Mouse (Mus musculus): Measurements from ENCODE around the gene Cldn24.

The Cldn24 gene

DNA sequence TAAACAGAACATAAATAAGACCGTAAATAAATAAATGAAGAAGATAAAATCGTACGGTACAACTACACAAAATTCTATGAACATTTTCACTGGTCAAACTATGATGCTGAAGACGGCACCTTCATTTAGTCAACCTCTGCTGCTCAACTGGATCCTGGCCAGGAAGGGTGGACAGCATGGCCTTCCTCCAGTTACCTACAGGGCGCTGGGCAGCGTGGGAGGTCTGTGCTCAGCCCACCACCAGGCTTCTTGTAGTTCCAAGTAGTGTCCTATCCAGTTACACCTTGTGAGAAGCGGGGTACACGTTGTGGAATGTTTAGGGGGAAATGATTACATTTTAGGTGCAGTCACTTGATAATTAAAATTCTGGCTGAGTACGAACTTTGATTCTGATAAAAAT is 5.0 kb downstream of the Cldn24 start:
- no peak for DNase-seq (ENCODE audit: low read depth in 2 of 2, low spot score in 2 of 2)

DNA sequence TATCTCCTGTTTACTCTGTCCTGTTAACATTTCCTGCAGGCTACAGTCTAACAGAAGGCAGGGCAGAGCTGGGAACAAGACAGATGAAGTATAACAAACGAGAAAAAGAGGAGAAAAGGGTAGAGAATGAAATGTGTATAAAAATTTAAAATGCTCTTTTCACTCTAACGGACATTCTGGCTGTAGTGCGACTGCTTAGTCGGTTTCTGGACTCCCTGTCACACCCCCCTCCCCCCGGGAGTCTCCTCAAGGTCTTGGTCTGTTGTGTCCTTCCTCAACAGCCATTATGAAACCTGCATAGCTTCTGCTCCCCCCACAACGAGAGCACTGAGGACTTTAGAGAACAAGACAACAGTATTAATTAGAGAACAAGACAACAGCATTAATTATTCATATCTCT is 10.7 kb downstream of the Cldn24 start:
- DNase-seq (ENCODE audit: low read depth in 2 of 2, low spot score in 2 of 2) = no peak

DNA sequence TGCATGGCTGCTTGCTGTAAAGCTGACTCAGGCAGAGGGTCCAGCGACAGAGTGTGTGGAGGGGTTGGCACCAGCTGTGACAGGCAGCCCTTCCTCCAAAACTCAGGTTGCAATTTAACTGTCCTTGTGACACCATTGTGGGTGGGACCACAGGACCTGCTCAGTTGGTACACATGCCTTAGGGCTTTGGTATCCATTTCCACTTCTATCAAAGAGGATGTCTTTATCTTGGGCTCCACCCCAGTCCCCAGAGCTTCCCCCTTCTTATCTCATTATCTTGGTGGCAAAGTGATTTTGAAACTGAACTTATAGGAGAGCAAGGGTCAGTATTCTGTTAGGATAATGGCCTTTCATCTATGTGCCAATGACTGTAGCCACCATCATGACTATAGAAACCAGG is 12.0 kb downstream of the Cldn24 start:
- no peak for DNase-seq (ENCODE audit: low read depth in 2 of 2, low spot score in 2 of 2)

DNA sequence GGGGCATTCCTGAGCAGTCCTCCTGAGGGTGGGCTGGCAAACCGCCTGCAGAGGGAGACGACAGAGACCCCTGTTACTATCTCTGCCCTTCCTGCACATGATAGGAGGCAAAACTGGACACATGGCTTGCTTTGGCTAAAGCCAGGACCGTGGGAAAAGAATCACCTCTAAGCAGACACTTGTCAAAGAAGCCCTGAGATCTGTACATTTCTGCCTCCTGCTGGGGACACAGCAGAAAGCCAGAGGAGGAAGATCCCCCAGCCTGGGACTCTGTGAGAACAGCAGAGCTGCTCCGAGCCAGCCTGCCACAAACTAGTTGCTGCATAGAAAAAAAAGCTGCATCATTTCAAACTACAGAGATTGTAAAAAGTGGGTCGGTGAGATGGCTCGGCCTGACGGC is 21.1 kb downstream of the Cldn24 start:
- no peak for DNase-seq (ENCODE audit: low read depth in 2 of 2, low spot score in 2 of 2)

DNA sequence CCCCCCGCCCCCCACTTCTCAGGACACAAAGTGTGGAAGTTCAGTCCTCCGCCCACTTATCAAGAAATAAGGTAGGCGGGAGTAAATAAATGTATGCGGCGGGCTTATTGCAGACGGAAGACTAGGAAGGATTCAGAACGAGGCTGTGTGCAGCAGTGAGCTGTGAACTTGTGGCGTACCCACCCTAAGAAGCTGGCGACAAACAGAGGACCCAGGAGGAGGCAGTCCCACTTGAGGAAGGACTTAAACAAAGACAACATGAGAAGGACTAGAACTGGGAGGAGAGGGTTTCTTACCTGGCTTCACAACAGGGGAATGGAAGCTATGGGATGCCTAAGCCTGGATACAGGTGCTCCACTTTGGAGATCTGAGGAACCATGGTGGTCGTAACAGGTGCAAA is 21.7 kb downstream of the Cldn24 start:
- DNase-seq (ENCODE audit: low read depth in 2 of 2, low spot score in 2 of 2) = no peak

DNA sequence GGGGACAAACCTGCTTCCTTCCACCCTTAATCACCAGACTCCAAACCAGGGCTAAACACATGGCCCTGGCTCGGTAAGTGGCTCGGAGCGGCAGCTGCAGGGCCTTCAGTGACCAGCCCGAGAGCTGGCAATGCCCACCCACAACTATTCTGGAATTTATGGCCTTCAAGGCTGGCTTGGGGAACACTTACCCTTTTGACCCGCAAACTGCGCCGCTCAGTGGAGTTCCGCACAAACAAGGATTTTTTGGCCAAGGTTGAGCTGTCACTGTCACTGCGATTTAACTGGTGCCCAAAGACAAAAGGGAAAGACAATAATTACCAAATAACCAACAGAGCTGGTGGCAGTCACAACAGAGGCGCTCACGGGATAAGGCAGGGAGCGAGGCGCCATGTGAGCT is 24.0 kb downstream of the Cldn24 start:
- DNase-seq (ENCODE audit: low read depth in 2 of 2, low spot score in 2 of 2) = no peak

DNA sequence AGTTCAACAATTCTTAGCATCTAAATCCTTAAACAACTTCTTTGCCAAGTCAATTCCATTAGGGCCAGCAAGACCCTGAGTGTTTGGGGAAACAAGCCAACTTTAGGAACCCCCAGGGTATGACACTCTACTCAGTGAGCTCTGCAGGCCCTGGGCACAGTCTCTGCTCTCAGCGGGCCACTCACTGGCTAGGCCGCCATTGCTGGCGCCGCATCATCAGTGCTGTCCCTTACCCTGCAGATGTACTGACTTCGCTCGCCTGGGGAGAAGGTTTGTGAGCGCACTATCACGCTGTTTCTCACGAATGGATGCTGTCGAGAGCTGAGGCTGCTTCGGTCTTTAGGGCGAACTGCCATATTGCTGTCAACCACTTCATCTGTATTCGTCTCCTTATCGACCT is 25.2 kb downstream of the Cldn24 start:
- DNase-seq (ENCODE audit: low read depth in 2 of 2, low spot score in 2 of 2) = no peak

DNA sequence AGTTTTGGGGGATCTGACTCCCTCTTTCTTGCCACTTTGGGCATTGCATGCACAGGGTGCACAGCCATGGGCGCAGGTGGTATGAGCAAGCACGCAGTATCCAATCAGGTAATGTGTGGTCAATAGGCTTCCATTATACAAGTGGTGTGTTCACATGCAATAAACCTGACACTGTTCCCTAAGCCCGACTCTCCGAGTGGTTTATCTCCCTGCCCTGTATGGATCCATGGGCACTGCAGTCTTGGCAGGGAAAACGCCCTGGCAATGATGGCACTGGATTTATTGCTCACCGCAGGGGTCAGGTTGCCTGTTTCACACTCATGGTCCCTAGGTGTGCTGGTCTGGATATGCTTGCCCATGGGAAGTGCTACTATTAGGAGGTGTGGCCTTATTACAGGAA is 26.0 kb downstream of the Cldn24 start:
- no peak for DNase-seq (ENCODE audit: low read depth in 2 of 2, low spot score in 2 of 2)

DNA sequence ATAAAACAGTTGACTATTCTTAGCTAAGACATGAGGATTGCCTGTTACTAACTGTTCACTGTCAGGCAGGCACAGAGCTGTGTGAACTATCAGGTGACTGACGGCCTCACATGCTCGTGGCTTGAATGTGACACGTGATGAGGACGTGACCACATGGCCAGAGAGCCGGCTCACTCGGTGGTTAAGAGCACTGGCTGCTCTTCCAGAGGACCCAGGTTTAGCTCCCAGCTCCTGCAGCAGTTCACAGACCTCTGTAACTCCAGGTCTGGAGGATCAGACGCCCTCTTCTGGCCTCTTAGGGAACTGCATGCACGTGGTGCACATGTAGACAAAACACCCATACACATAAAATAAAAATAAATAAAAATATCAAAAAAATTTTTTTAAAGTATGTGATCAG is 27.9 kb downstream of the Cldn24 start:
- DNase-seq (ENCODE audit: low read depth in 2 of 2, low spot score in 2 of 2) = no peak

DNA sequence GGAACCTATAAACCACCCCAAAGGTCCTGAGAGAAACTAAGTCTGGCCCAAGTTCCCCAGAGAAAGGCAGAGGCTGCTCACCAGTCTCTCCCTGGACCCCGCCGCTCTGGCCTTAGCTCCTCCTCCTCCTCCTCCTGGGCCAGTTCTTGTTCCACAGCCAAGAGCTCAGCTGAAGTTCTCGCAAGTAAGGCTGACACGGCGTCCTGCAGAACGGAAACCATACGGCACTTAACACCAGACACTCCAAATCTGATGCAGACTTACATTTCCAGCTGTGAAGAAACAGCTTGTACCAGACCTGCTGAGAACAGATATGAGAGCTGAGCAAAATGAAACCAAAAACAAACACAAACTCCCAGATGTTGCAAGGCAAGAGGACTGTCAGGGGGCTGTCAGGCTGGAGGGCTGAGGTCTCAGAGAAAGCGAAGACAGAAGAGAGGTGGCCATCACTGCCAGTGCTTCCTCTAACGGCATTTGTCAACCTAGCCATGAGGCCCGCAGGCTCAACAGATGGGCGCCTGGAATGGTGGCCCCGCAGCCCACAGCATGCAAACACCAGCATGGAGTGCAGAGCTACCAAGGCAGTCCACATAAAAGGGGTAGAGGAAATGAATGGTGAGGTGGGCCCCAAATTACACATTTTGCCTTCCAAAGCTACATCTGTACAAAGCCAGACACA is 30.0 kb downstream of the Cldn24 start:
- DNase-seq (ENCODE audit: low read depth in 2 of 2, low spot score in 2 of 2) = no peak

DNA sequence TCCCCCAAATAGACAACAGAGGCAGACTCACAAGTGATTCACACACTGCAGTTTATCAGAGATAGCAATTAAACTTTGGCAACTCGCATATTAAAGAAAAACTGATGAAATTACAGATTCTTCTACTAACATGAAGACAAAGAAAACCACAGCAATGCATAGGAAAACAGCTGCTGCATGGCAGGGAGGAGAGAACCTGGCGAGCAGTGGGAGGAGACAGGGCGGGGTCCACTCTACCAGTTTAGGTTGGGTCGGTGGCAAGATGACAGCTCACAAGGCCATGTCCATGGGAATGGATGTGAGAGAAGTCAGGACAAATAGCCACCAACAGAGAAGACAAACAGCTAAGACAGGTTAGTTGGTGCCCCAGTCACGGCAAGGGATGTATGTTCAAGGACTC is 30.8 kb downstream of the Cldn24 start:
- no peak for DNase-seq (ENCODE audit: low read depth in 2 of 2, low spot score in 2 of 2)

DNA sequence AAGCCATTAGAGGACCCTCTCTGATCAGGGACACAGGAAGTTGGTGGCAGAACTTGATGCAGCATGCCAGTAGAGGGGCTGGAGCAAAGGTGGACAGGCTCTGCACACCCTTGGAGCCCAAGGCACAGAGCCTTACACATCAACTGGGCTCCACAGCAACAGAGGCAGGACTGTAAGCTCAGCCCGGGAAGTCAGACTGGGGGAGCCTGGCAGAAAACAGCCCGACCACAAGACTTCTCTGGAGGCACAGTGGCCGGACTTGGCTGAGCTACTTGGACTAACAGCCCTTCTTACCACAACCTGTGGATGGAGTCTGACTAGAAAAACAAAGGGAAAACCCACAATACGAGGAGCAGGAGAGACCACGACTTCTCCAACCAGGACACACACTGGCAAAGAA is 31.4 kb downstream of the Cldn24 start:
- DNase-seq (ENCODE audit: low read depth in 2 of 2, low spot score in 2 of 2) = no peak

DNA sequence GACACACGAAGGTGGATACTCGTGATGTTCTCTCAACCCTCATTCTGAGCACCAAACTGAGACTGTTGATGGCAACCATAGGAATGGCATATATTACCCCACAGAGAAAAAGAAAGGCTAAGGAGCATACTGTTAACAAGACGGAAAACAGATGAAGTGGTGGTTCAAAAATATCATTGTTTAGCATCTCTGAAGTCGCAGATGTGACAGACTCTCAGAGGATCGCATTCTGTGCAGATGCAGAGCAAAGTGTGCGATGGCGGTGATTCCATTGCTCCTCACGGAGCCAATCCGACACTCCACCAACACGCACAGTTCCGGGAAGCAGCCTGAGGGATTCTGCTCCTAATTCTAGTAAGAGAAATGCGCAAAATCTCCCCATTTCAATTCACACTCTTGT is 37.3 kb downstream of the Cldn24 start:
- no peak for DNase-seq (ENCODE audit: low read depth in 2 of 2, low spot score in 2 of 2)

DNA sequence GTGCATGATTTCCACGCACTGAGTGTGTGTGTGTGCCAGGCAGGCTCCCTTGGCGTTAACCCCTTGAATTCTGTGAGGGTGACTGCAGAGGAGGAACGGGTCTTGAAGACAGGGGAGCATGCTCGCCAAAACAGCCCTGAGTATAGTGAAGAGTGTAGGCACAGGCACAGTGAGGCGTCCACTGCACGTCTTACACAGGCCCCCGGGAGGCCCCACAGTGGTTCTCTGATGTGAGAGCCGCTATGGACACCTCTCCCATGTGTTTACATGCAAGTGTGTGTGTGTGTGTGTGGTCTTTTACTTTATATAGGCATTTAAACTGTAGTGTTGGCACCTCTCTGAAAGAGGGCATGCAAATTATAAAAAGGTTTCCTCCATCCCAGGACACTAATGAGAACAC is 44.6 kb downstream of the Cldn24 start:
- DNase-seq (ENCODE audit: low read depth in 2 of 2, low spot score in 2 of 2) = no peak

DNA sequence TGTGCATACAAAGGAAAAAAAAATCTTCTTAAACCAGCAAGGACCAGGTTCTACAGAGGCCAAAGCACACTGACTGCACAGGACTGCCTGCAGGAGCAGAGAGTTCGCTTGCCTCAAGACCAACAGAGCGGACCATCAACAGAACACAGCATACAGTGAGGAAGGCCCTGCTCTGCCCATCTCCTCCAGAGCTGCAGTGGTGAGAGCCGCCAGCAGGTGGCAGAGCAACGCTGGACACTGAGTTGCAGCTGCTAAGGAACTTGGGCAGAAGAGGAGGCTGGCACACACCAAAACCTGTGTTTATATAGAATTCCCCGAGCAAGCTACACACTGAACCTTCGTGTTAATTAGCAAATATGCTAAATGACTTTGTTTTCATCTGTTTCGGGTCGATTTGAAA is 45.1 kb downstream of the Cldn24 start:
- DNase-seq (ENCODE audit: low read depth in 2 of 2, low spot score in 2 of 2) = peak; percentile 46 to 57

All from CD8-positive naive resting alpha-beta T cell, adult 2 months (primary cell).